Mouse (Mus musculus): ENCODE data around the gene Map1b.

GRCm38 (mm10) chr13:99515736-99516447 is 448 bp downstream of the Map1b start:
- TF ChIP-seq CTCF (IDR thresholded peaks at IDR 0.05), result no peak
- TF ChIP-seq EP300 (IDR thresholded peaks at IDR 0.05; ENCODE audit: insufficient read depth, low read depth, low read length), result no peak

Measured in heart, adult 2 months (tissue).